Mouse (Mus musculus): ENCODE measurements around the gene Gphn.

Gene Gphn

DNA sequence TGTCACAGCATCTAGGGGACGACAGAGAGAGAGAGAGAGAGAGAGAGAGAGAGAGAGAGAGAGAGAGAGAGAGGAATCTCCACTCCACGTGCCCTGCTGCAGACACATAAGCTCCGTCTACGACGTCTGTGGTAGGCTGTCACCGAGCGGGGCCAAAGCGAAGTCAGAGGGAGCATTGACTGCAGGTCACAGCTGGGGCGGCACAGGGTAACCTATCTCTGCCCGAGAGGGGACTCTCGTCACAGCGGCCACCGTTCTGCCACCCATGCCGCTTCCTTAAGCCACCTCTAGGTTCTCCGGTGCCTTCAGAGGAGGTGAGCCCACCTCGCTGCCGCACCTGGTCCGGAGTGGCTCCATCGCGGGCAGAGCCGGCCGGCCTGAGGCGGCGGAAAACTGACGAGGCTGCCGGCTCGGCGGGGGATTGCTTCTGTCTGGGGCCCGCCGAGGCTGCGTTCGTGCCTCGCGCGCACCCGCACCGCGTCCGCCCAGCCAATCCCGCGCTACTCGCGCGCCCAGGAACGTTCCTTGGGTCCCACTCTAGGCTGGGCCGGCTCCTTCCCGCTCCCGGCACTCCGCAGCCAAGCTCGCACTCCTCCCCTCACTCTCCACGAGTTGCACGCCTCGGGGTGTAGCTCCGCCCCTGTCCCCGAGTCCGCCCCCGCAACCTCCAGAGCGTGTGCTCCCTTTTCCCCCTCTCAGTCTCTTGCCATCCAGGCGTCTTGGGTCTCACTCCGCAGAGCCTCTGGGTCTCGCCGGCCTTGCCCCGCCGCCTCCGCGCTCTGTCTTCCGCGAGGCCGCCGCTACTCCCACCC is at the start of gene Gphn:
Gene Gphn, plus strand, starts transcription at position 673 of the 812 bp plus-strand sequence.
- DNase-seq: peak; percentile 83

DNA sequence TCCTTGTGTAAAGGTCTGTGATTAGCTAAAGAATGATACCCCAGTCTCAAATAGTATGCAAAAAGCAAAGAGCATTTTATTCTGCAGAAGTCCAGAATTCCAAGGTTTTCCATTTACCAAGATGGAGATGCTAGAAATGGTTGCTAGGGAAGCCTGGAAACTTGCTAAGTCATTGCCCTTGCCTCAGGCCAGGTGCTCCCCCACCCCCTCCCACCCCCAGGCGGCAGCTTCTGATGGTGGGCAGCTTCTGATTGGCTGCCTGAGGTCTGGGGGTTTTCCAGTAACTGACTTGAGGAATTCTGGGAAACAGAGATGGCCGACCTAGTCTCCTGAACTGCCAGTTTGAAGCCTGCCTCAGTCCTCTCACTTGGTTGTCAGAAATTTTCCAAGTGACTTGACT is 44.7 kb upstream of the Gphn start:
- DNase-seq: no peak

DNA sequence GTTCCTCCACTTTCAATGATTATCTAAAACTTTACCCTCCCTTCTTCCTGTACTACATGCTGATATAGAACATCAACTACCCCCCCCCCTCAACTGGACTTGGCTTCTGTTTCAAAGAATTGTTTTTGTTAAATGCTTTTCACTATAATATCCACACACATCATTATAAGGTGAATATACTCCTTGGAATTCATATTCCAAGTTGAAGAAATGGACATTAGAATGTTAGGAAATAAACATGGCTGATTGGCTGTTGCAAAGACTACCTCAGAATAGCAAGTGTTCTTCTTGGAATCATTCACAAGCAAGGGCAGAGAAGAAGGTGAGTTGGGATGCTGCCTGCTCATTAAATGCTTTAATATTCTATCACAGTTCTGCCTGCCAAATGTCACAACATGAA is 32.2 kb upstream of the Gphn start, which contains the start of gene Gm6657:
Gene Gm6657, plus strand, starts transcription at position 301 of the 400 bp plus-strand sequence.
- no peak for DNase-seq

DNA sequence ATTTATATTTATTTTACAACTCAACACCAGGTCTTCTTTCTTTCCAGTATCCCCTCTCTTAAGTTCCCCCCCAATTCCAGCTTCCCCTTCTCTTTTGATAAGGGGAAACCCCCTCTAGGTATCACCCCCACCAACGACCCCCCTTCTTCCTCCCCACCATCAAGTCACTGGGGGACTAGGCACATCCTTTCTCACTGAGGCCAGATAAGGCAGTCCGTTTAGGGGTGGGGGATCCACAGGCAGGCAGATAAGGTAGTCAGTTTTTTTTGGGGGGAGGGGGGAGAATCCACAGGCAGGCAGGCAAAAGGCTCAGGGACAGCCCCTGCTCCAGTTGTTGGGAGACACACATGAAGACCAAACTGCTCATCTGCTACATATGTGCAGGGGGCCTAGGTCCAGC is 30.8 kb upstream of the Gphn start:
- DNase-seq: no peak

DNA sequence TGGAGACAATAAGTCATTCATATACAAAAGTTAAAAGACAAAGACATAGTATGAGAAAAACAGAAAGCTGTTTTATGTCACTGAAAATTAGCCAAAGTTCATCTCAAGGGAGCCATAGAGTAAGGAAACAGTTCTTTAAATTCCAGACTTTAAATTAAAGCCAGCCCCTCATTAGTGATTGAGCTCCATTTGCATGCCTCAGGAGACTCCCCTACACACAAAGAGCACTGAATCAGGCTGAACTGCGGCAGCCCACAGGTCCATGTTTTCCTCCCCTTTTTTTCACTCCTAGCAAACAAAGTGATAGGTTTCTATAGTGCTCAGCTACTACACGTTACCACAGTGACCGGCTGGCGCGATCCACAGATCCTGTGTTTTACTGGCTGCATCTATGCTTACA is 22.5 kb upstream of the Gphn start:
- DNase-seq: no peak

DNA sequence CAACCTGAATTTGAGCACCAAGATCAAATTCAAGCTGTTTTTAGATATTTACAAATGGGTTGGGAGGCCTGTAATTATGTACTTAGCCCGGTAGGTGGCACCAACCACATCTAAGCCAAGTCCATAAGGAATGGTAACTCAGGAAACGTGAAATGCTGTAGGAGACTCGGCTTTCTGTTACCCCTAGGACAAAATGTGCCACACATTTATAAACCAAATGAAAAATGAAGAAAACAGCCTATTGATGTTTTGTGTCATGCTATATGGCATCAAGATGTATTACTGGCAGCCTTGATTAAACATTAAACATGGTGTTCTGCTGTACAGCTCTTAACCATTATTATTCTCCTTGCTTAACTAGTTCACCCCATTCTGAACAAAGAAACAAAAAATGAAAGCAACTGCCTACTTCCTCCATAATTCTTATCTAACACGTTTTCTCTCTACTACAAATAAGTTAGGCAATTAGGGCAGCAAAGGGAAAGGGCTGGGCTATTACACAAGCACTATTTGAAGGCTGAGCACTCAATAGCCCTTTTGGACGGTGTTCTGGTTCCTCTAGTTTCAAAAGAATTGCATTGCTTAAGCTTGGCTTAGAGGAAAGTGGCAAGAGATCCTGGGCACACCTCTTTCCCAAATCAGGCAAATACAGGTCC is 20.1 kb upstream of the Gphn start:
- peak; percentile 51 for DNase-seq

DNA sequence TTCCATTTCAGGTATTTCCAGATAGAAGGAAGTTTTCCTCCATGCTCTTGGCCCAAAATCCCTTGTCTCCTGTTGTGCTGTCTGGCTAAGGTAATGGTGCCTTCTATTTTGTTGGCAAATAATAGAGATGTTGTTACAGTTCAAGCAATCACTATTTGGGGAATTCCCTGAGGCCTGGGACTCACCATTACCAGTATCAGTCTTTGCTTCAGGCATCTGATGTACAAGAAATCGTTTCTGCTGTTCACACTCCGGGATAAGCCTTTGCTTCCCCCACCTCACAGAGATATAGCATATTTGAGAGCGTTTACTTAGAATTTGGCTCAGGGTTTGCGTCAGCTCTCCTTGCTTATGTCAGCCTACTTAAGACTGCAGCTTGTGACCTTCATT is 19.6 kb upstream of the Gphn start:
- no peak for DNase-seq

DNA sequence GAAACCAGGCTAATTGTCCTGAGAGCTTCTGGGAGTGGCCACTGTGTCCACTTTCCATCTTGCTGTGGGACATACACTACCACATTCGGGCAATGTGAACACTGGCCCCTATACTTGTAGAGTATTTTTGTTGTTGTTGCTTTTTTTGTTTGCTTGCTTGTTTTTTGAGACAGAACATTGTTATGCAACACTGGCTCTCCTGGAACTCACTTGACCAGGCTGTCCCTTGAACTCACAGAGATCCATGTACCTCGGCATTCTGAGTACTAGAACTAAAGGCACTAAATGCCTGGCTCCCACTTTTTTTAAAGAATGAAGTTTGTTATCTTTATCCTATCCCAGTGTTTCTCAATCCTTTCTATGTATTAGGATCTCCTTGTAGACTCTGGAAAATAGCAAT is 16.3 kb upstream of the Gphn start:
- DNase-seq: no peak

DNA sequence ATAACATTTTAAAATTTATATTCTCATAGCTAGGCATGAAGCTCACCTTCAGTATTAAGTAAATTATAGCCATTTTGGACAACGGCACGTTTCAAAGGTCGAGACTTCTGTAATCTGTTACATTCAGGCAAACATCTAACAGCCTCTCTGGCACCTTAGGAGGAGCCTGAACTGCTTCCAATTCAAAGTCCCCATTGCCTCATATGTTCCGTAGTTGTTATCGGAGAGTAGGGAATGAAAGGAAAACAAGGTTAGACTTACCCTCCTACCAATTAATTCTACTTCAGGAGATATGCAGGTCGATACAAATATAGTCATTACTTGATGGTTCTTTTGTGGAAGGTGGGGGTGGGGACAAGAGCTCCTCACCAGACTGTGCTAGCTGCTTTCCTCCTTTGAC is 10.7 kb upstream of the Gphn start:
- no peak for DNase-seq

DNA sequence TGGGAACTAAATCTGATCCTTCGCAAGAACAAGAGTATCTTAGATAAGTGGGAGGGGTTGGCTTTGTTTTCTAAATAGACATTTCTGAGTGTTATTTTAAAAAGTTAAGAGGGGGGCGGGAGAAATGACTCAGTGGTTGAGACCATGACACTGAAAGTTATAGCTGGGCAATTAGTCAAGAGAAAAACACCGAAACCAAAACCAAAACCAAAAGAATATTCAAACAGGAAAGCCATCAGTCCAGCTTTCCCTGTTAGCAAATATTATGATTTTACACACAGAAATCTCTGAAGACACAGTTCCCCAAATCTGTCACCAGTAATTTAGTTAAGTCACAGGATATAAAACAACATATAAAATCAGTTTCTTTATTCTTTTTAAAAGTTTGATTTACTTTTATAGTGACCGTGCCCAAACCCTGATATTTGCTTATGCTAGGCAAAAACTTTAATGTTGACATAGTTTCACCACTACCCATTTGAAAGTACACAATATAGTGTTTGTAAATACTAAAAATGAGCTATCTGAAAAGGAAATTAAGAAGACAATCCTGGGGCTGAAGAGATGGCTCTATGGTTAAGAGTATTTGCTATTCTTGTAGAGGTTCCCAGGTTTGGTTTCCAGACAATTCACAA is 6.9 kb upstream of the Gphn start:
- DNase-seq: no peak

DNA sequence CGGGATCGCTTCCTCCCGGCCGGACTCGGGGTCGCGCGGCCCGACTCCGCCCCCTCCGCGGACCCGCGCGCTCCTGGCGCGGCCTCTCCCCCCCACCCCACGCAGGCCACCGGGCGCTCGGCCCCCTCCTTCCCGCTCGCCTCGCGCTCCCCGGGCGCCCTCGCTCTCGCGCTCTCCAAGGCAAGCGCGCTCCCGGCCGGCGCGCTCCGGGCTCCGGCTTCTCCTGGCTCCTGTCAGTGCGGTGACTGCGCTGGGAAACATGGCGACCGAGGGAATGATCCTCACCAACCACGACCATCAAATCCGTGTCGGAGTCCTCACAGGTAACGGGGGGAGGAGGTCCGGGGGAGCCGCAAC is 318 bp downstream of the Gphn start:
- DNase-seq: no peak

DNA sequence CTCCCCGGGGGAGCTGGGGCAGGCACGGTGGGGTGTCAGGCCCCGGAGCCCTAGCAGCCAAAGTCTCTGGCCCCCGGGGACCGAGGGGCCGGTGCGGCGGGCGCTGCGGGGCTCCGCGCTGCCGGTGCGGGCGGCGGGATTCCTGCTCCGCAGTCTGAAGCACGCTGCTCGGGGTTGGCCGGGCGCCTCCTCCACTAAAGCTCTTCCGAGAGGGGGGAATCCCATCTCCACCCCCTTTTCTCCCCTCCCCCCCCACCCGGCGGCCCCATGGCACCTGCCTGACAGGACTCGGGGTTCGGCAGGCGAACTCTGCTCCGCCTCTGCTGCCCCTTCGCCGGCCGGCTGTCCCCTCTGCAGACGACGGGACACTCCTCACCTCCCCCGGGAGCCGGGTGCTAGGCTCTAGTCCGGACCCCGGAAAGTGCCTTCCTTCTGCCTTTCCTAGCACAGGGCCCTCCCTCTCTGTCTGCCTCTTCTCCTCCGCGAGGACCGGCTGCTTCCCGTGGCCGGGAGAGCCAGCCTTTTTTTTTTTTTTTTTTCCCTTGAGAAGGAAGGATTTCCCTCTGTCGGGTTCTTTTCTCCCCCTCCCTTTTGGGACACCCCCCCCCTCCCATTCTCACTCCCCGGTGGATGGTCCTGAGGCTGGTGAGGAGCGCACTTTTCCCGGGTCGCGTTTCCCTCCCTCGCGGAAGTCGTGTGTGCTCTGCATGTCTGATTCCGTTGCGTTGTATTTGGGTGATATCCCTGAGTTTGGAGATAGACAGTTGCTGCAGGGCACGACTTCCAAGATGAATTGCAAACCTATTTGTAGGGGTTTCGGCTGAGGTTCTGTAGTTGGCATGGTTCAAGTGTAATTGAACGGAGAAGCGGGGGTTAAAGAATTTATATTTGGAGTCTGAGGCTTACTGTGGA is 1.1 kb downstream of the Gphn start:
- peak; percentile 40 for DNase-seq

DNA sequence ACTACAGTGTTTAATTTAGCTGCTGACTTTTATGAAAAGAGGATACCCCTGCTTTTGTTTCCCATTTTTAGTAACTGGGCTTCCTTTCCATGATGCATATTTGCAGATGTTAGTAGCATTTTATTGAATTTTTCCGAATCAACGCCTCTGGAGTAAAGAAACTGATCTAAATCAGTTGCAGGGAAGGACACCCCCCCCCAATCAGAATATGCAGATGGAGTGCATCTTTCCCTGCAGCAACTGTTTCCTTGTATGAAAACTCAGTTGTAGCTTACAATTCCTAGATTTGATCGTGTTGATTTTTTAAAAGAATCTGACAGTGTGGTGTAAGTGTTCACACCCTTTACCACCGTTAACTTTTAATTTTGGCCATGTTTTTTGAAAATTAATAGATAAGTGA is 2.0 kb downstream of the Gphn start:
- DNase-seq: no peak

DNA sequence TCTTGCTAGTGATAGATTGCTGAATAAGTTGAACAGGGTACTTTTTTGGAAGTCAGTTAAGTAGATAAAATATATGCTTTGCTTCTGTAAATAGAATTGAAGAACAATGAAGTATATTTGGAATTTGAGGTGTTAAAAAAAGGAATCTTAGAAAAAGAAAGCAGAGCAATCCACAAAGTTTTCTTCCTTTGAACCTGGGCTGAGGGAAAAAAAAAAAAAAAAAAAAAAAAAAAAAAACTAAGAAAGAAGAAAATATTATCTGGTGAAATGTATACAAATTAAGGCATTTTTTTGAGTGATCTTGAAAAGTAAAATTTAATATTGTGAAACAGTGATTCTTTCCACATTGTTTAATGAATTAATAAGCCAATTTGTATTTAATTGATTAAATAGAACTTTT is 6.4 kb downstream of the Gphn start:
- no peak for DNase-seq

DNA sequence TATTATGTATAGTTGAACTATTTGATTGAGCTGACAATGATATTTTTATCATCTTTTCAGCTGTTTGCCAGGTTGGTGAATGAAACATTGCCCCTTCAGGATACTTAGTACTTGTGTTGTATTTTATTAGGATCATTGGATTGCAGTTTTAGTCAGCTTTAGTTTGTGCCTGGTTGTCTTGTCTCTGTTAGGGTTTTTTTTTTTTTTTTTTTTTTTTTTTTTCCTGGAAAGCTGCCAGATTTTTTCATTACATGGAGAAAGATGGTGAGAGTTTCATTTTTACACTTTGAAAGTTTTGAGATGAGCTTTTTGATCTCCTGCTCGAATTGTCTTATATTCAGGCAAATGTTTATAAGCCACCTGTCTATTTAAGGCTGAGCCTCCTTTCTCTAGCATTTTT is 22.2 kb downstream of the Gphn start:
- no peak for DNase-seq

DNA sequence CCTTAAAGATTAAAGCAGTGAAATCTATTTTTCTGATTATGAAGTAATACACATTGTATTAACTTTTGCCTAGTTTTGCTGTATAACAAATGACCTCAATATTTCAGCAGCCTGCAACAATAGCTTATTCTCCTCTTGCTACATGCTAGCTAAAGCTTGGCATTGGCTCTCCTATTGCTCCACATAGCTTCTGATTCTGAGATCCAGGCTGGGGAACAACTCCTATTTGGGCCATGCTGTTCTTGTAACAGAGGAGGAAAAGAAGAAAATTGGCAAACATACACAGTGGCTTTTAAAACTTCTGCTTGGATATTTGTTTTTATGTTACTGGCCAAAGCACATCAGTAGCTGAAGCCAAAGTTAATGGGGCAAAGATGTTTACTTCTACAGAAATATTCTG is 23.0 kb downstream of the Gphn start:
- DNase-seq: no peak

DNA sequence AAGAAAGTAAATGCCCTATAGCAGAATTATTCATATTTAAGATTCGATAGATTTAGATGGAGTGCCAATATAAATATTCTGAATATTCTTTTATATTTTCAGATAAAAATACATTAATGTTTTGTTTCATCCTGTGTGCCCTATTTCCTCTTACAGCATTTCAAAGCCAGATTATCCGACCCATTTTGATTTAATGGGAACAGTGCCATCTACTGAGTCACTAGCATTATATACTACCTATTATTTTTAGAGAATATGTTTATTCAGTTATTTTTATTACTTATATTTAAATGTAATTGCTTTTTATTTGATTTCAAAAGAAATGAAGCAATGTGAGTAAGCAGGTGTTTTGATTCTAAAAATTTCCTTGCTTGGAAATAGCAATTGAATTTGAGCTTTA is 51.2 kb downstream of the Gphn start:
- no peak for DNase-seq

DNA sequence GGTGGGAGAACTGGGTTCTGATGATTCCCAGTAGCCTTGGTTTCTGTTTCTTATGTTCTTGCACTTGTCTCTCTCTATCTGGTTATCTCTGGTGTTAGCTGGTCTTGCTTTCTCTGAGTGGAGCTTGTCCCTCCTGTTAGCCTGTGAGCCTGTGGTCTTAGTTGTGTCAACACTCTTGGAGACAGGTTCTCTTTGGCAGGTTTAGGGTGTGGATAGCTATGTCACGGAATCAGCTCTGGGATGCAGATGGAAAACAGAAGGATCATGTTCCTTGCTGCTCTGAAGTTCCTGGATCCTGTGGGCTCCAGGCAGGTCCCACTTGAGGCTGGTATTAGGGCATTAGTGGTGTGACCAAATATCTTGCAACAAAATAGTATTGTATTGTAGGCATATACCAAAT is 64.2 kb downstream of the Gphn start:
- DNase-seq: no peak

DNA sequence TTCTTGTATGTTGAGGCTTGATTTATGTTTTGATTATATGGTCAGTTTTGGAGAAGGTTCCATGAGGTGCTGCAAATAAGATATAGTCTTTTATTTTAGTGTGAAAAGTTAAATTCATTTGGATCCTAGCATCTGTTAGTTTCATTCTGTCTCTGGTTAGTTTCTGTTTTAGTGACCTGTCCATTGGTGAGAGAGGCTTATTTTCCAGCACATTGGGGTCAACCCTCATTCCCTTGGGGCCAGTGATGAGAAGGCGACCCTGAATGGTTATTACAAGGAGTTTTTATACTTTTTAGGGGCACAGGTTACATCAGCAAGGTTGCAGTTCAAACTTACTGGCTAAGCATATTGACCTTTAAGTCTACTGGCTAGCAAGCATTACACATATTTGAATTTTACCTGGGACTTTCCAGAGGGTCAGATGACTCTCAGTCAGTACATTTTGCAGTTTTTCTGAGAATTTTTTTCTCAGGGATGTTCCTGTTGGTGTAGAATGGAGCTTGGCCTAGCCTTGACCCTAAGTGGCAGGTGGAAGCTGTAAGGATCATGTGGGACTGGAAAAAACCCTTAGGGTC is 72.7 kb downstream of the Gphn start:
- no peak for DNase-seq

DNA sequence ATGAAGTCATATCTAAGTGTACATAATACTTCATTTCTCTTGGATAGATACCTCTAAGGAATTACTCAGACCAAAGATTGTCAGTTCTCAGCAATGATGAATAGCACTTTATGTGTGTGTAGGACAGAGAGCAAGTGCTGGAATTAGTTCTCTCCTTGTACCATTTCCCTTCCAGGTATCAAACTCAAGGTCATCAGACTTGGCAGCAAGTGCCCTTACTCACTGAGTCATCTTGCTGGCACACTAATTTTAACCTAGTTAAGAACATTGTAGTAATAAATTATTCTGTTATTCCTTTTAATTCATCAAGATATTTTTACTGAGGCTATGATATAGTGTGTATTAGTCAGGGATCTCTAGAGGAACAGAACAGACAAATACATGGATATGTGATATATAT is 88.9 kb downstream of the Gphn start:
- no peak for DNase-seq

DNA sequence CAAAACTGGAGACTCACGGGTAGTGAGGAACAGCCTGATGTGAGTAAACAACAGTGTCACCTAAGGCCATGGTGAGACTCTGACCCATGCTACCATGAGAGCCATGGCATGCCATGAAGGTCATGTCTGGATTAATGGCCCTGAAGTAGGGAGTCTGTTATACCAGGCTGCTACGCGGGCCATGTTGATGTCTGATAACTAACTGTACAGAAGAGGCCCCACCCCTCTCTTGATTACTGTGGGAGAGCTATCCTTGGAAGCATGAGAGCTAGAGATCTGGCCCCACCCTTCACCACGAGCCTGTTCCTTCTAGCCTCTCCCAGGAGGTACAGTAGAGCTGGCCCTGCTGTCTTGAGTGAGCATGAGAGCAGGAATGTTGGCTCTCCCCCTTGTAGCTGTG is 101.8 kb downstream of the Gphn start:
- no peak for DNase-seq

DNA sequence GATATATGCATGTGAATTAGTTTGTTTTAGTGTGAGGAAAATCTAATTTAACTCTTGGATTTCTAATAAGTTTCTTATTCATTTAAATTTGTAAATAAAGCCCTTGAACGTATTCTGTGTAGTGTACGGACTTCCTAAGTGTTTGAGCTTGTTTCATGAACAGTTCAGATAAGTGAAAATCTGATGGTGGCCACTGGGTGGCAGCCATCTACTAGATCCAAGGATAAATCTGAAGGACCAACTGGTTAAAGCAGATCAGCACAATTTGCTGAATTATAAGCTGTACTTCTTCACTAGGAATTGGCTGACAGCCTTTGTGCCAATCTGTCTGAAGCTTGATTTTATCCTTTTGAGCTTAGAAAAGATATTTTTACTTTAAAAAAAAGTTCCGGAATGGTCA is 105.9 kb downstream of the Gphn start:
- DNase-seq: peak; percentile 36

DNA sequence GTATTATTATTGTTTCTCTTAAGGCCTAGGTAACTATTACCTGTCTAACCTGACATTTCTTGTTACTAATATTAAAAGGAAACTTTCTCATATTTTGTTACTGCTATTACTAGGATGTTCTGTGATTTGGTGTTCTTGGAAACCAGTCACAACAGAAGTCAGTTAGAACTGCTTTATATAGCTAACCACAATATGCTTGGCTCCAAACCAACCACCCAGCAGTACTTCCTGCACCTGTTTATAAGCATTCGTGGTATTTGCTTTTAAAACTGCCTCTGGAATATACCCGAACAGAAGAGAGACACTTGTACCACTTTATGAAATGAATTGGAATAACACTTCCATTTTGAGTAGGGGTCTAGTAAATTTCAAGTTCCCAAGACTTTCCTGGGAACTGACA is 130.3 kb downstream of the Gphn start:
- no peak for DNase-seq

Data from thymus, postnatal 25 days (tissue).